Mouse (Mus musculus): ENCODE measurements around the gene Stpg1.

Stpg1 gene

DNA sequence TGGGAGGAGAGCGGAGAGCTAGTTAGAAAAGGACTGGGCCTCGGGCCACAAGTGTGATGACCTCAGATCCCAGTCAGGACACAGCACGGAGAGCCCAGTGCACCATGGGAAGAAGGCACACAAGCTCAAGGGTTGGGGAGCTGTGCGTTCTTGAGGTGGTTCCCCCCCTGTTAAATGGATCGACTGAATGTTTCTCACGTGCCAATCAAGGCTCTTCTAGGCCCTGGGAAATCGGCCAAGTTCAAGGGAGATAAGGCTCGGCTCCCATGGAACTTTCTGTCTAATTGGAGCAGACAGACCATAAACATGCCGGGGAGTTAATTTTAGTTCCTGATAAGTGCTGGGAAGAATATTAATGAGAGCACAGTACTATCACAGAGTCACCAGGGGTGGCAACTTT lies 70.8 kb downstream of the Stpg1 start:
- peak; percentile 50 for DNase-seq

DNA sequence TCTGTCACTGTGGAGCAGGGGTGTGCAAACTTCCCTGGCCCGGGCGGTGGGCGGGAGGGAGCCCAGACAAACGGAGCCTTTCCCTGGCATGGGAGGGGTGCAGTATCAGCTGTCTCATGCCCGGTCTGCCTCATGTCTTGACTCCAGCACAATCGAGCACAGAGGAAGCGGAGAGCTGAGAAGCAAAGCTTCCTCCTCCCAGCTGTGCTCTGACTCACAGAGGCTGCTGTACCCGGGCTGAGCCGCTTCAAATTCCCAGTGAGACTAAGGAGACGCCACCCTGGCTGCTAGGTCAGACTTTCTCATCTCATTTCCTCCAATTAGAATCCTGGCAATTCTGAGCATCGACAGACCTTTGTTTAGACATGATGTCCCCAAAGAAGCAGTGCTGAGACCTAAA lies 72.5 kb downstream of the Stpg1 start:
- DNase-seq: no peak

DNA sequence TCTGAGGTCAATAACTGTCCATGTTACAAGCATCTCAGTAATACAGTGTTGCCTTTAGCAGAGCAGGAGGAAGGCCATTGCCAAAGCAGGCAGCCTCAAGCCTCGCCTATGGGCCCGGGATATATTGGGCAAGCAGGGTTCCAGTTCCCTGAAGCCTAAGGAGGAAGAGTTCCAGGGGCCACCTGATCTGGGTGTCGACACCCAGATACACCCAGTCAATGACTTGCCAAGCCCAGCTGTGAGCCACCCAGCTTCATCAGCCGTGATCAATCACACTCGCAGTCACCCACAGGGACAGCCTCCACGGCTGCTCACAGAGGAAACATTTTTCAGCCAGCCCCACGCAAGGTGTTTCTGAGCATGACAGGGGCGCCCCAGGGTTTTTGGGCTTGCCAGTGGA lies 72.9 kb downstream of the Stpg1 start:
- no peak for DNase-seq

DNA sequence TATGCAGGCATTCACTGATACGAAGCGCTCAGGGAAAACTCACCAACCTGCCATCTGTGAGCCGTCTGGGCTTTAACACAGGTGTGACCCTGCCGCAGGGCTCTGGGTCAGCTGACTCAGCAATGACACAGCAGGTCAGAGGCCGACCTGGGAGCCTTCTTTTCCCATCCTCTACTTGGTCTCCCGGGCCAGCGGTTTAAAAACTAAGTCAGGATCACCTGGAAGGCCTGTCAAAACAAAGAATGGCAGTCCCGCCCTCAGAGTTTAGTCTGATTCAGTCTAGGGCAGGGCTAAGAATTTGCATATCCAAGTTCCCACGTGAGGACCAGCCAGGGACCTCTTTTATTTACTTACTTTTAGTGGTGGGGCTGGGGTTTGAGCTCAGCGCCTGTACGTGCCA lies 74.6 kb downstream of the Stpg1 start:
- no peak for DNase-seq

DNA sequence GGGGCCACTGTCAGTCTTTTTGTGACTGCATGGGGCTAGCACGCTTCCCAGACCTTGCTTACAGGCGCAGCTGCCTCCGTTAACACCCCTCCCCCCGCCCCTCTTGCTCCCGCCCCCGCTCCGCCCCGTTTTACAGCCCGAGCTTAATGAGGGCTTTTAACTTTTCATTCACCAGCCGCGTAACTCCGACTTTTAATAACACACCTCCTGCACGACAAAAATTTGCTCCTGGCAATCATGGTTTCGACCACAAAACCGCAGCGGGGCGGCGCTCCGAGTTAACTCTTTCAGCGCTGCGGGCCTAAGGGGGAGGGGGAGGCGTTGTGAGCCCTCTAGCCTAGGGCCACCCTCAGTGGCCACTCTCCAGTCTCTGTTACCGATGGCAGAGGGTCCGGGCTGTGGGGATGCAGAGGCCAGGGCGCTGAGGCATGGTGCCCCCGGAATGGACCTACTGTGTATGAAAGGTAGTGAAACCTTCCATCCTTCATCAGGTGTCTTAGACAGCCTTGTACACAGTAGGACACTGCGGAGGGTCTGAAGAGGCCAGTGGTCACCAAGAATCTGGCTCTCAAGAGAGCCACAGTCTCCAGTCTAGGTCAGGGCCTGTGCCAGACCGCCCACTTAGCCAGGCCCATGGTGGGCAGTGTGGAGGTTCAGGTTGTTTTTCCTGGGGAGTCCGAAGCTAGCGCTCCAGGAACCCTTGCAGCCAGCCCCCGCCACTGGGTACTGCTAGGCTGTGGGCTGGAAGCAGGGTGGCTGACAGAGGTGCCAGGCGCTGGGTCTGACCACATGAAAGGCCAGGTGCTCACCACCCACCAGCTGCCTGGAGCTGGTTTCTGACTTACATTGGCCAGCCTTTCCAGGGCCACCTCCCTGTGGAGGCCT lies 75.8 kb downstream of the Stpg1 start:
- DNase-seq: peak; percentile 42

DNA sequence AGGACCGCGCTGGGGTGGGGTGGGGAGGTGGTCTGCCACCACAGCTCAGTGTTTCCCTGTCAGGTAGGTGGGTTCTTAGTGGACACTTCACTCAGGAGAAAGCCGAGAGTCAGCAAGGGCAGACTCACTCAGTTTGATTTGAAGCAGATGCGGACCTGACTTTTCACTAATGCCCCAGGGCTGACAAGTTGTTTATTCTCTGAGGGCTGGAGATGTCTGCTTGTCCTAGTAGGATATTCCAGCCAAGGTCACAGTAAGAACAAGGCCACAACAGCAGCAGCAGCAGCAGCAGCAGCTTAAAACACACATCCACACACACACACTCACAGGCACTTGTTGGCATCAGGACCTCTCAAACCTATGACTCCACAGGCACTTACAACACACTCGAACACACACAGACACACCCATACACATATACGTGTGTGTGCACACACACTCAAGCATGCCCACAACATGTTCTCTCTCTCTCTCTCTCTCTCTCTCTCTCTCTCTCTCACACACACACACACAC lies 76.5 kb downstream of the Stpg1 start:
- no peak for DNase-seq

DNA sequence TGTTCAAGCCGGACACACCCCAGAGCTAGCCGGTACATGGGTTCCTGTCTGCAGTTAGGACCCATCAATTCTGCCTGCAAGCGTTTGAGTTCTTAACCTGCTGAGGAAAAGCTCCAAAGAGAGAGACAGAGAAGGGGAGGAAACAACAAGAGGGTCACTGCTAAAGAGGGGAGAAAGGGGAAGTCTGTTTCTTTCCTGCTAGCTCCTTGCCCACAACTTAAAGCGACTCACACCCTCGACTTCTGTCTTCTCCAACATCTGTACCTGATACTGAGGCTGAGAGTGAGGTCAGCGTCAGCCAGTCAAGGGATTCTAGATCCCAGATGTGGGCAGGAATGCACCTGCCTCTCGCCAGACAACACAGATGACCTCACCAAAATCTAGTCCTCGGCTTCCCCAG lies 77.7 kb downstream of the Stpg1 start:
- DNase-seq: no peak

DNA sequence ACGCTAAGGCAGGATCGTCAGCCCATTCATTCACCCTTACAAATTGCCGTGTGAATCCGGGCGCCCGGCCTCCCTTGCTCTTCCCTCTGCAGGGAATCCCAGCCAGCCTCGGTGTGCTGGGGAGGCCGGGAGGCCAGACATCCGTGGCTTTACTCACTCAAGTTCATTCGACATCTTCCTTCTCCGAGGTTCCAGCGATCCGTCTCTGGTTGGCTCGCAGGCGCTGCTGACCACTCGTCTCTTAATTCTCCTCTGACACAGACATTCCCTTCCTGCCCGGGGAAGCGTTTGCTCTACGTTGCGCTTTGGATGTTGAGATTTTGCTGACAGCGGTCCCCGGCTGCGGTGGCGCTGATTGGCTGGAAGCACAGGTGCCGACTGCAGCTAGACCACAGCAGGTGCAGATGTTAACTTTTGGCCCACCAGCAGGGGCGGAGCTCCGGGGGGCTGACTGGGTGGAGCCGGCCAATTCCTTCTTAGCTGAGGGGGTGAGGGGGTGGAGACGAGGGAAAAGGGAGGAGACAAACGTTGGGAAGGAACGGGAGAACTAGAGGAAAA lies 78.7 kb downstream of the Stpg1 start, which contains the start of gene Grhl3:
Grhl3 (minus strand) TSS at position 380 of the 558 bp plus-strand sequence.
- DNase-seq: peak; percentile 36

DNA sequence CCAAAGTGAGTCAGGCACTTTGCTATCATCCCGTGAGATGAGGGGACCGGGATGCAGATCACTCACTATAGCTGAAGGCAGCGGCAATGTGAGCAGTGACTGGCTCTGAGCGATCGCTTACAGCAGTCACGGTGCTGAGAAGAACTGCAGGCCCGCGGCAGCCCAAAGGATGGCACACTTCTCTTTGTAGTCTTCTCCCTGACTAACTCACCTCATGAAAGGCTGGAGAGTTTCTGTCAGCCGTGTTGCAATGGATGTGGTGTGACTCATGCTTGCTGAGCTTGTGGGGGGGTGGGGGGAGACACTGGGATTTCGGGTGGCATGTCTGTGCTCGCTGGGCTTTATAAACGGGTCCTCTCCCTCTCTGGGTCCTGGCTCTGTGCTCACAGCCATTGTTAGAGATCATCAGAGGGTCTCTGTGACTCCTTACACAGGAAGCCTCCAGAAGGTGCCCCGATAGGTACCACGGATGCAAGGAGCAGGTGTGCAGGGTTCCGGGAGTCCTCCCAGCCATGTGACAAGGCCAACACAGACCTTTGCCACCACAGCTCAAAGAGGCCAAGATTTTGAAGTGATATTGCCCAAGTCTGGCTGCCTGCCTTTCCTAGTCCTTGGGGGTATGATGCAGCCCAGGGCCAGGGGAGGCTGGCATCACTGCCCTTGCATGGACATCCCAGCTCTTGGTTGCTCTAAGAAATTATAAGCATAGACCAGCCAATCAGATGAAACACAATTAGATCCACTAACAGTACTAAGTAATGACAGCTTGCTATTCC lies 81.0 kb downstream of the Stpg1 start:
- DNase-seq: no peak

DNA sequence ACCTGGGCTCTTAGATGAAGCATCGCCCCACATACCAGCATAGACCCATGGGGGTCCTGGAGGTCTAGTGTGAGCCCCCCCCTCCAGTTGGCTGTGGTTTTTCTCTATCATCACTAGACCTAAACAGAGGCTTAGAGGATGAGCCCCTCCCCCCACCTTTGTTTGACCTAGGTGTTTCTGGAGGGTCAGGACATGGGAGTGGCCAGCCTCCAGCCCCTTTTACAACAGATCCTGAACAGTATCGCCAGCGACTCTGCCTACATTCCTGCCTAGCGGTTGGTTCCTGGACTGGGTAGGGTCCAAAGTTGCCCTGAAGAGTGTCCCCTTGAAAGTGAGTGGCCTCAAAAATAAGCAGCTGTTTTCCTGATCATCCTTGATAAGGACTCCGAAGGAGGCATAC lies 83.9 kb downstream of the Stpg1 start:
- DNase-seq: no peak

DNA sequence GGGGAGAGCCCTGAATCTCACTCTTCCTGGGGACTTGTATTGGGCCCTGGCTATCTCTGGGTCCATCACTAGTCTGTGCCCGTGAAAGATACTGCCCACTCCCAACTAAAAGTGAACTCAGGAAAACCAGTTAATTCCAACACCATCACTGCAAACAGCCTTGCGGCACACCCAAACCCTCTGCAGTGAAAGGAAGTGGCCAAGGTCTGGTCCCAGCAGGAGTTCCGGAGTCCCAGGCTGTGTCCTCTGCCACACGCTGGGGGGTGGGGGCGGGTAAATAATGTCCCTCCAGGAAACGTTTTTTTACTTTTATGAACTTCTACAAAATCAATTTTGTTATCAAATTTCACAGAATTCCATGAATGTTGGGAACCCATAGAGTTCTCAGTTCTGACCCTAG lies 85.1 kb downstream of the Stpg1 start:
- DNase-seq: no peak

DNA sequence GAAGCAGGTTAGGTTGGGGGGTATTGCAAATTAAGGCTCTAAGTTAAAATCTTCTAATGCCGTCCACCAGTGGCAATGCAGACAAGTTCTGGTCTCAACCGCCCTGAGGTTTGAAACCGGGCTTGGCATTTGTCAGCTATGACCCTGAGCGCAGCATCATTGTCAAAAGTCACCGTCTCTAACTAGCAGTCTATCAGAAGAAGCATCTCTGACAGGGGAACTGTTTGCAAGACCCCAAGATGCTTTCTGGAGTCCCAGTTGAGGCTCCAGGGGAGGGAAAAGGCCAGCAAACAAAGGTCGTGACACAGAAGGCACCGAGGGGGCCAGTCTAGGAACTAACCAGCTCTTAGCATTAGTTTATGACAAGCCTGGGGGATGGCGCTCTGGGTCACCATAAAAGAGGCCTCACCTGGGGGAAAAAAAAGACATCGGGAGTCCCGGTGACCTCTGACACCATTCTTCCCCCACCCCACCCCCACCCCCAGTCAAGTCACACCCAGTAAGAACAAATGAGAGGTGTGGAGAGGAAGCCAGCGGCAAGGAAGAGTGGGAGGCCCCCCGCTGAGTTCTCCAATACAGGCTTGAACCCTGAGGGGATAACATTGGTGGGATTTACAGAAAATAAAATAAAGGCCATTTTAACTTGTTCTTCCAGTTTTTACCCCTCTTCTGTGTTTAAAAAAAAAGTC lies 86.8 kb downstream of the Stpg1 start:
- DNase-seq: no peak

DNA sequence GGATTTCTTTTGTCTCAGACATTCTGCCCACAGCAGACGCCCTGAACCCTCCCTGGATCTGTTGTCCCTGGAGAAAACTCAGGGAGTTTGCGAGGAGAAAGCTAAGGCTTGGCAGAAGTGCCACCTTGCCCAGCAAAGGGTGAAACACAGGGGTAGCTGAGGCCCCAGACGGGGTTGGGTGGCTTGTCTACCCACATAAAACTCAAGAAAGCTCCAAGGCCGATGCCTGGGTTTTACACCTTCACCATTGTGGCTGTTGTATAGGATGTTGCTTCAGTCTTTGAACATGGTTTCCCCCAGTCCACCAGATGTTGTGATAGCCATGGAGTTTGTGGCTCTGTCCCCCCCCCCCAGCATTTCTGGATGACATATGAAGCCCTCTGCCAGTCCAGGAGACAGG lies 90.2 kb downstream of the Stpg1 start:
- no peak for DNase-seq
